Mouse (Mus musculus) cerebellum, postnatal 10 days (tissue): ENCODE results near the gene Slc22a17.
A peak's percentile ranks its signal among the peaks of the same experiment; 100 is the strongest.
"Not testable (repeated sequence)": the region's sequence is repeated elsewhere in the genome, so short reads cannot be mapped to it uniquely, and the experiment has no call there.

Experiments
- DNase-seq, 2 experiments: peaks; one replicate each; pipeline ENCODE4 v3.0.0; 2021; ENCODE audit warnings: mixed read lengths in 2 of 2

Gene Slc22a17

DNA sequence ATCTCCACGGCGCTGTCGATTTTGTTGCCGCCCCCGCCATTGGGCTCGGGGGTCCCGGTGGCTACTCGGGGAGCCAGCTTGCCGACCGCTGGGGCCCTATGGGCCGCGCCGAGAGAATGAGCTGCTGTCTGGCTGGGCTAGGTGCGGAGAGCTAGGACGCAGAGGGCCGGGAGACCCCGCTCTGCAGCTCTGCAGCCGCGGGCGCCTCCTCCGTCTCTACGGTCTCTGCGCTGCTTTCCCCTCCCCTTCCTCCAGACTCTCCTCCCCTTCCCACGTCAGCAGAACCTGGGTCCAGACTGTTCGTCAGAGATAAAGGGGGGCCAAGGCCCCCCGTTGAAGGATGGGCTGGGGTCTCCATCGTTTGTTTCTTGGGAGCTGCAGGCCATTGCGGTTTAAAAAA lies at the start of gene Slc22a17:
Slc22a17 (minus strand) TSS at position 247 of the 400 bp plus-strand sequence.
- DNase-seq = peak; percentile 93 to 94

DNA sequence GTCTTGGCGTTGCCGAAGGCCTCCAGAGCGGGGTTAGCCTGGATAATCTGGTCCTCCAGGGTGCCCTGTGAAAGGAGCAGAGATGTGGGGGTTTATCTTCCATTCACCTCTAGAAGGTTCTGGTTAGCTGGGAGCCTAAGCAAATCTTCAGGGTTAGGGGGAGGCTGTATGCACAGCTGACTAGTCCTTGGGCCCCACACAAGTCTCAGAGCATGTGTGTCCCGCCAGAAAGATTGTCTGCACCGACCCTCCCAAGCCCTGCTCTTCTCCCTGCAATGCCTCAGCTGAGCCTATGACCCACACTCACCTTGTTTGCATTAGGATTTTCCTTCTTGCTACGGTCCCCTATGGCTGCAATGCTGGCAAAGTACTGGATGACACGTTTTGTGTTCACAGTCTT lies 49.8 kb upstream of the Slc22a17 start:
- no peak for DNase-seq

DNA sequence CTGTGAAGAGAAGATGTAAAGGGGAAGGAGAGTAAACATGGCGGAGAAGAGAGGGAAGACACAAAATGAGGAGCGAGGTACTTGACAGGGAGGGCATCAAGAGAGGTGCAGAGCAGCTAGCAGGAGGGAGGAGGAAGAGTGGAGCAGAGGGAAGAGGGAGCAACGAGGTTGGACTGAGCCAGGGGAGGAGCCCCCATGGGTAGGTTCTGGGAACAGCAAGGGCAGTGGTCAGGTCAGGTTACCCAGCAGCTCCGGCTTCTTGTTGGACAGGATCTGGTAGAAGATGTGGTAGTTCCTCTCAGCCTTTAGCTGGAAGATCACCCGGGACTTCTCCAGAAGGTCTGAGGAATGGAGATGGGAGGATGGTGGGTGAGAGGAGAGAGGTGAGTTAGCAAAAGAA lies 48.6 kb upstream of the Slc22a17 start:
- DNase-seq = no peak

DNA sequence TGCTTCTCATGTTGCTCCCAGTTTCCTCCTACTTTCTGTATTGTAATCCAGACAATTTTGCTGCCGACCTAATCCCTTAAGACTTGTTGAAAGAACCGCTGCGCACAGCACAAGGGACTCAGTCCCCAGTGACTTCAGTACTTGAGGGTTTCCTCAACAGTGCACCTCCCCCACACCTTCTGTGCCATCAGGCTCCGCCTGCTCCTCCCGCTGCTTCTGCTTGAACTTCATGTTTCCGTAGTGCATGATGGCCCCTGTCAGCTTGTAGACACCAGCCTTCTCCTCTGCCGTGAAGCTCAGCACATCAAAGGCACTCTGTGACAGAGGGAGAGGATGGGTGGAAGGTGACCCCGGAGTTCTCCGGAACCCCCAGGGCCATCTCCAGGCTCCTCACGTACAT lies 47.8 kb upstream of the Slc22a17 start:
- no peak for DNase-seq

DNA sequence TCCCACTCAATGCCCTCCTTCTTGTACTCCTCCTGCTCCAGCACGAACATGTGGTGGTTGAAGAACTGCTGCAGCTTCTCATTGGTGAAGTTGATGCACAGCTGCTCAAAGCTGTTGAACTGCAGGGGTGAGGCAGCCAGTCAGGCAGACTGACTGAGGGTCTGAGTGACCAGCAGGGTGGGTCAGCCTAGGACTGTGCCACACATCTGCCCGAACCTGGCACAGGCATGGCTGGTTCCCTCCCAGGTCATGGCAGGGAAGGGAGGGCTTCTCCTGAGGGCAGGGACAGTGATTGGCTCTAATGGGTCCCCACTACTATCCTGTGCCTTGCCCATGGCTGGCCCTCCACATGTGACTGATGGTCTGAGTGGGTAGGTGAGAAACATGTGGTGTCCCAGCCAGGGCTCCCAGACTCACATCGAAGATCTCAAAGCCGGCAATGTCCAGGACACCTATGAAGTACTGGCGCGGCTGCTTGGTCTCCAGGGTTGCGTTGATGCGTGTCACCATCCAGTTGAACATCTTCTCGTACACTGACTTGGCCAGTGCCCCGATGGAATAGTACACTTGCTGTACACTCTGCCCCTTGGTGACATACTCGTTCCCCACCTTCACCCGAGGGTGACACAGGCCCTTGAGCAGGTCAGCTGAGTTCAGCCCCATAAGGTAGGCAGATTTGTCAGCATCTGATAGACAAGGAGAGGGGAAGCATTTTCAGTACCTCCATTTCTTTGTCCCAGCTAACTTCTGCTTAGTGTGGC lies 47.1 kb upstream of the Slc22a17 start:
- not testable (repeated sequence) for DNase-seq

DNA sequence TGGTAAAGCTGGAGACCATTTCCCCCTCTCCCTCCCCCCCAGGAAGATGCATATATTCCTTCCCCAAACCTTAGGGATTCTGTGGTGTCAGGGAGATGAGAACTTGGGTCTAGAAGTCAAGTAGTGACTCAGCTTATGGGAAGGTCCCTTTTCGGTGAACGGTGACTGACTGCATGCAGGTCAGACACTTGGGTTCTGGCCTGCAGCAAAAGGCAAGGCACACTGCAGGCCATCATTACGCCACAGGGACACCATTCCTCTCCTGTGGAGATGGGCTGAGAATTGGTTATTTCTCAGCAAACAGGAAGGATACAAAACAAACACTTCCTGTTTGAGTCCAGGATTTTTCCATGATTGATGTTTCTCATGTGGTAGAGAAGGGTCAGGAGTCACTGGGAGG lies 46.3 kb upstream of the Slc22a17 start:
- no peak for DNase-seq

DNA sequence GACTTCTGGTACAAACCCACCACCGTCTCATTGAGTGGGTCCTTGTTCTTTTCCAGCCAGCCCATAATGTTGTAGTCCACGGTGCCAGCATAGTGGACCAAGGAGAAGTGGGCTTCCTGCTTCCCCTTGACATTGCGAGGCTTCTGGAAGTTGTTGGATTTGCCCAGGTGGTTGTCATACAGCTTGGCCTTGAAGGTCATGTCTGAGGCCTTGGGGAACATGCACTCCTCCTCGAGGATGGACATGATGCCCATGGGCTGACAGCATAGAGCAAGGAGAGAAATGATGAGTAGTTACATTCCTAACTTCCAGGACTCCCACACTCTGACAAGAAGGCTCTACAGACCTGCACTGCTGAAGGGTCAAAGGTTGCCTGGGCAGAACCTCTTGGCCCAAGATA lies 45.6 kb upstream of the Slc22a17 start:
- no peak for DNase-seq

DNA sequence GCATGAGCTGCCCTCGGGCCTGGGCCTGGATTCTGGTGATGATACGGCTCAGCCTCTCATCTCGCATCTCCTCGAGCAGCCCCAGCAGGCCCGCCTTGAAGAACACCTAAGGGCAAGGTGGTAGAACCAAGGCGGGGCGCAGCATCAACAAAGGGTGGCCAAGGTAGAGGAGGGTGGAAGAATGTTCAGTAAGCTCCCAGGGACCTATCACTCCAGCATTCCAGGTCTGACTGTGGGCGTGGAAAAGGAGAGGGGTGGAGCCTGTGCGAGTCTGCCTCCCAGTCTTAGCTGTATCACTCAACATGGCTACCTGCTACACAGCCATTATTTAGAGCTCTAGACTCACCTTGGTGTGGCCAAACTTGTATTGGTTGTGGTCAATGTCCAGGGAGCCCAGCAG lies 43.6 kb upstream of the Slc22a17 start:
- no peak for DNase-seq

DNA sequence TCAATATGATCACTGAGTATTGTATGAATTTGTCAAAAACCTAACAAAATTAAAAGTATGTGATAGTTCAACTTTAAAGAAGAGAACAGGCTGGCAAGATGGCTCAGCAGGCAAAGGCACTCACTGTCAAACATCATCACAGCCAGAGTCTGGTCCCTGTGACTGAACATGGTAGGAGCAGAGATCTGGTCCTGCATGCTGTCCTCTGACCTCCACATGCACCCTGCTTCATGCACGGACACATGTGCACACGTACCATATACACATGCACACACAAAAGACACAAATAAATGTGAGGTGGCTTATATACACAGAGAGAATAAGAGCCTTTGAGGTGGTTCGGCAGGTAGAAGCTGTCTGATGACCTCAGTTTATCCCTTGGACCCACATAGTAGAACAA lies 42.5 kb upstream of the Slc22a17 start:
- DNase-seq = no peak

DNA sequence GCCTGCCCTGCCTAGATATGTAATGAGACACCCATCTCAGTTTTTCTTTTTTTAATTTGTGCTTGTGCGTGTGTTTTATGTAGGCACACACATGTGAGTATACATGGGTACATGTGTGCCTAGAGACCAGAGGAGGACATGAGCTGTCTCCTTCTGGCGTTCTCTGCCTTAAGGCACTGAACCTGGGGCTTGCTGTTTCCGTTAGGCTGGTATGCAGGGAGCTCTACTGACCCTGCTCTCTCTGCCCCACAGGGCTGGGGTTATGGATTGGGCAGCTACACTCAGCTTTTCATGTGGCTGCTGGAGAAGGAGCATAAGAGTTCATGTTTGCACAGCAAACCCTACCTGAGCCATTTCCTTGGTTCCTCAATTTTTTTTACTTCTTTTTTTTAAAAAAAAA lies 41.5 kb upstream of the Slc22a17 start:
- no peak for DNase-seq

DNA sequence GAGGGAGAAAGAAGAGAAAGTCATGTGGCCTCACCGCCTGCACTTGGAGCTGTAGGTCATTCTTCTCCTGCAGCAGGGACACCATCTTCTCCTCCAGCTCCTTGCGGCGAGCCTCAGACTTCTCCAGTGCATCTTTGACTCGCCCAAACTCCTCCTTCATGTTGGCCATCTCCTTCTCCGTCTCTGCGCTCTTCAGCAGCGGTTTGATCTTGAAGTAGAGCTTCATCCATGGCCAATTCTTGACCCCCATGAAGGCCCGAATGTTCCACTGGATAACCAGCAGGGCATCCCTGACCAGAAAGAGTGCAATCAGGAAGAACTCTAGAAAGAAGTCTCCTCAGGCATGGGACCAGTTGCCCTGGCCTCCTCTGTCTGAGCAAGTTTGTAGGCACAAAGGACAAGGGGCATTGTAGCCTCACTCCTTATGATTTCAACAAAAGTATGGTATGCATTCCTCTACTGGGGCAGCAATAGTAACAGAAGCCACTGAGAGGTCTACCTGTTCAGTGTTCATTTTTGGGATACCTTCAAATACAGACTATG lies 40.8 kb upstream of the Slc22a17 start:
- DNase-seq = no peak

DNA sequence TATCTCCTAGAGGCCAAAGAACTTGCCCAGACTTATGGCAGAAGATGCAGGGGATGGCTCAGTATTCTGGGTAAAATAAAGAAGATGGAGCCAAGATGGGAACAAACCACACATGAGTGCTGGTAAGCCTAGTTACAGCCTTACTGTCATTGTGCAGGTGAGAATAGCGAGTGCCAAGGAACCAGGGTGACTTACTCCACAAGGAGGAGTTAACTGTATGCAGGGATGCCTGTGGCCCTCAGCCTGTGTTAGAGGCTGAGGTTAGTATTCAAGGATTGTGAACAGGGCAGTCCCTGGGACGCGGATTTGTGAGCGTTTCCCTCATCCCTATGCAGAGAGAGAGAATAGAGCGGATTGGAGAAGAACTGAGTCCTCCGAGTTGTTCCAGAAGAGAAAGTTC lies 38.7 kb upstream of the Slc22a17 start:
- no peak for DNase-seq

DNA sequence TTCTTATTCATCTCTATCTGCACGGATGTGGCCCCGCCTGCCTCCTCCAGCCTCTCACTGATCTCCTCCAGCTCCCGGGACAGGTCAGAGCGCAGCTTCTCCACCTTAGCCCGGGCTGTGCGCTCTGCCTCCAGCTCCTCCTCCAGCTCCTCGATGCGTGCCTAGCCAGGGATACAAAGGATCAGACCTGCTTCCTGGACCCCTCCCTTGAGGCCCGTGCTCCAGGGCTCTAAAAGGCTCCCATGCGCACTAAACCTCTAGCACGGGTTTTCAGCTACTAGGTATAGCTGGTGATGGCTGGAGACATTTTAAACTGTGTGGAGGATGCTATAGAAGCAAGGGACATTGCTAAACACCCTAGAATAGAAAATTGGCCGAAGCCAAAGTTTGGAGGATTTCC lies 37.6 kb upstream of the Slc22a17 start:
- DNase-seq = no peak

DNA sequence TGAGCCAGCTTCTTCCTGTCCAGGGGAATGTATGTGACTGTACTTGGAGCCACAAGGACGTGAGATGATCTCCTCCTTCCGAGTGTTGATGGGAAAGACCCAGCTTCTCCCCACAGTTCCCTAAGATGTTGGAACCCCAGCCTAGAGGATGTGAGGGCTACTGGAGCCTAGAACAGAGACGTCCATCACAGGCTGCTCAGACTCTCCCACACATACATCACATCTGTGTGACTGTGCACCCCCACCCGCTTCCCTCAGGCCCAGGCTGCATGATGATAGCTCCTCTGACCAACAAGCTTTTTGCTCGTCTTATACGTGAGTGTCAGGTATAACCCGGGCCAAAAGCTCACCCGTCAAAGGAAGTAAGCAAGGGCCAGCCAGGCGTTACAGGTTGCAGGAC lies 35.8 kb upstream of the Slc22a17 start:
- no peak for DNase-seq

DNA sequence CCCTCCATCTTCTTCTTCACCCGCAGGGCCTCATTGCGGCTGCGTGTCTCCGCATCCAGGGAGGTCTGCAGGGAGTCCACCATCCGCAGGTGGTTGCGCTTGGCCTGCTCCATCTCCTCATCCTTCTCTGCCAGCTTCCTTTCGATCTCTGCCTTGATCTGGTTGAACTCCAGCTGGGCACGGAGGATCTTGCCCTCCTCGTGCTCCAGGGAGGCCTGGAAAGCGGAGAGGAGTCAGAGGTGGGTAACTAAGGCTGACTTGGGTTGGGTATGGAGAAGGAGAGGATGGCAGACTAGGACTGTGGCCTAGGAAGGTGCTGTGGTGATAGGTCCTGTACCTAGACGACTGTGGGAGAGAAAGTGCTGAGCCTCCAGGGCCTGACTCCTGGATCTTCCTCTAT lies 34.1 kb upstream of the Slc22a17 start:
- DNase-seq = not testable (repeated sequence)

DNA sequence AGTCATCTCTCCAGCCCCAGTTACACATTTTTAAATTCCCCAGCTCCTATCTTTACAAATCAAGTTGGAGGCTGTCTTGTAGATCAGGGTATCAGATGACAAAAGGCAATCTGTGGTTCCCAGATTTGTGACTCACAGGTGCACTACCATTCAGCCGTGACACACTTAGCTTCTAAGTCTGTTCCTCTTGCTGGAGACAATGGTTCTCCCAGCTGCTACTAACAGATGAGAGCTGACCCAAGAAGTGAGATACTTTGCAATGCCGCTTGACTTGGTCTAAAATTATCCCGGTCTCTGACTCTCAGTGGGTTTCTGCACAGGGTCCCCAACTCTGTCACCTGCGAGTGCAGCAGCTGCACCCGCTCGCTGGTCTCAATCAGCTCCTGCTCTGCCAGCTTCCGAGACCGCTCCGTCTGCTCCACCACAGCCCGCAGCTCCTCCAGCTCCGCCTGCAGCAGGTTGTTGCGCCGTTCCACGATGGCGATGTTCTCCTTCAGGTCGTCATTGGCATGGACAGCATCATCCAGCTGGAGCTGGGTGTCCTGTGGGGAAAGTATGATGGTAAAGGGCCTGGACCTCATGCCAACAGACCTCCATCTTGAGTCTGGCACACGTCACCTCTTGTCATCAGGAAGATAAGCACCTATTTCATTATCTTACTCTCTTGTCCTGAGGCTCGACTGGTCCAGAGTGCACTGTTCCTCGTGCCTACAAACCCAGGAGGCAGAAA lies 33.2 kb upstream of the Slc22a17 start:
- DNase-seq = no peak

DNA sequence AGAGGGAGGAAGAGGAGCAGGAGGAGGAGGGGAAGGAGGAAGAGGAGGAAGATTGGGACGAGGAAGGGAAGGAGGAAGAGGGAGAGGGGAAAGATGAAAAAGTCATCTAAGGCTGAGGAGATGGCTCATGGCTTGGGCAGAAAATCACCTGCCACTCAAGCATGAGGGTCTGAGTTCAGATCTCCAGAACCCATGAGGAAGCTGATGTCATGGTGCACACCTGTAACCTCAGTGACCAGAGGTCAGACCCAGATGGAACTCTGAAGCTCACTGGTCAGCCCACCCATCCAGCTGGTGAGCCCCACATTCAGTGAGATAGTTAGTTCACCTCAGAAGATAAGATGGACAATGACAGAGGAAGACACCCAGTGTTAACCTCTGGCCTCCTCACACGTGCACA lies 32.0 kb upstream of the Slc22a17 start:
- DNase-seq = no peak

DNA sequence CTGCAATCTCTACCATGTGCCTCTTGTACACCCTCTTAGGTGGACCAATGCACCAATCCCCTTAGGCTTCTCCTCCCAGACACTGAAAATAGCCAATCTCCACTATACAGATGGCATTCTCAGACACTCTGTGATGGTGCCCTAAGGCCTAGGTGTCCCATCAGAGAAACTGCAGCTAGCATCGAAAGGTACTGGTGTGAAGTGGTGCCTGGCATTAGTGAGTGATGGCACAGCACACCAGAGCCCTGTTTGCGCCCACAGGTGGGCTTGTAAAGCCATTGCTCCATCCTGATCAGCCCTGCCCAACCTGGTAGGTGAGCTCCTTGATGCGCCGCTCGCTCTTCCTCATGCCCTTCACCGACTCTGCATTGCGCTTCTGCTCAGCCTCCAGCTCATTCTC lies 31.0 kb upstream of the Slc22a17 start:
- no peak for DNase-seq

DNA sequence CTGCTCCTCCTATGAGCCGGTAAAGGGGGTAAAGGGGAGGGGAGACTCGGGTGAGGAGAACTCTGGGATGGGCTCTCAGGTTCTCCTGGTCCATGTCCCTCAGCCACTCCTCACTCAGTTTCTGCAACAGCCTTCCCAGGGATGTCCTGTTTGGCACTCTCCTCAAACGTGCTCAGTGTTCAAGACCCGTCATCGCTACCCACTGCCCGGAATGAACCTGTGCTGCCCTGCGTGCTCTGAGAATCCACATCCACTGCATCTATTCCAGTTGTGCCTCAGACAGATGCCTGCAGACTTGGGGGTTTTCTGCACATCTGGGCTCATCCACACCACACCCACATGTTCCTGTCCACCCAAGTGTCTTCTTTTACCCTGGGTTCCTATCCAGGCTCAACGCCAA lies 29.5 kb upstream of the Slc22a17 start:
- DNase-seq = no peak

DNA sequence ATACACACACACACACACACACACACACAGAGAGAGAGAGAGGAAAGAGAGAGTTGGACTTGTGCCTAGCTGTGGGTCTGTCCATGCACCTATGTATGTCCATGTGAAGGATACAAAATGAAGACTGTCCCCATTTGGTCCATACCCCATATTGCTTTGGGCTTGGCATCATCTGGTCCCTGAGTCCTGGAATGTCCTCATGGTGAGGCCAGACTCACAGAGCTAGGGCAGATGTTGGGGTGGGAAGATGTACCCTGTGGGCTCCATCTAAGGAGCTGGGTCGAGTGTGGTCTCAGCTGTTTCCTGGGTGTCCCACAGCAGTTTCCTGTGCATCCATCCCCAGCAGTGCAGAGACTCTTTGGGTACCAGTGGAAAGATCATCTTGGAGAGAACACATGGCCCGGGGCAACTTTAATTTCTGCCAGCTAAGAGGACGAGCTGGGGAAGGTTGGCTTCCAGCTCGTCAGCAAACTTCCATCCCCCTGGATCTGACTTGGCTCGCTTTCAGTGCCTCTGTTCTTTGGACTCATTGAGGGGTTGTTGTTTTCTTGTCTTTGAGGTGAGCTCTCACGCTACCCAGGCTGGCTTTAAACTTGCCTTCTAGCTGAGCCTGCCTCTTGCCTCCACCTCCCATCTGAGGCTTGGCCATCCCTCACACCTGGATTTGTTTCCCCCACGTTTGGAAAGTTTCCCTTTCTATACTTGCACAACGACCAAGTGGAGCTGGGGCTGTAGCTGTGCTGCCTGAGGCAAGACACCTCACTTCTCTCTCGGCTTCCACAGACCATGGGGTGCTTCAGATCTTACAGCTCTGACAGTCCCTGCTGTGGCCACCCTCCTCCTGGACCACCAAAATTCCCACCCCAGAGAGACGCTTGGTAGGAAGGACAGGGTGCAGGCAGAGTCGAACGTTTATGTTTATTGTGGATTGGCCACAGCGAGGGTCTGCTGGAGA lies 28.4 kb upstream of the Slc22a17 start:
- no peak for DNase-seq

DNA sequence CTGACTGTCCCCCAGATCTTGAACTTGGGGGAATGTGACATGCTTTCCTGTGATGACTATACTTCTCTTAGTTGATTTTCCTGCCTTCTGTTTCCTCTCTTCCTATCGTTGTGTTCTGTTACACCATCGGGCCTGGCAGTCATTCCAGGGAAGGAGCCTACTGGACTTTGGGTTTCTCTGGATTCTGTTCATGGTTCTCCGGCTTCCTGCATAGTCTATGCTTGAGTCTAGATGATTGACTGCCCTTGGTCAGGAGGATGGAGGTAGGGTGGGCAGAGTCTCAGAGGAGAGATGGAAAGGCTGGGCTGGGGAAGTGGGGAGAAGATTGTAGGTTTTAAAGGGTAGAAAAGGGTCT lies 27.2 kb upstream of the Slc22a17 start:
- no peak for DNase-seq

DNA sequence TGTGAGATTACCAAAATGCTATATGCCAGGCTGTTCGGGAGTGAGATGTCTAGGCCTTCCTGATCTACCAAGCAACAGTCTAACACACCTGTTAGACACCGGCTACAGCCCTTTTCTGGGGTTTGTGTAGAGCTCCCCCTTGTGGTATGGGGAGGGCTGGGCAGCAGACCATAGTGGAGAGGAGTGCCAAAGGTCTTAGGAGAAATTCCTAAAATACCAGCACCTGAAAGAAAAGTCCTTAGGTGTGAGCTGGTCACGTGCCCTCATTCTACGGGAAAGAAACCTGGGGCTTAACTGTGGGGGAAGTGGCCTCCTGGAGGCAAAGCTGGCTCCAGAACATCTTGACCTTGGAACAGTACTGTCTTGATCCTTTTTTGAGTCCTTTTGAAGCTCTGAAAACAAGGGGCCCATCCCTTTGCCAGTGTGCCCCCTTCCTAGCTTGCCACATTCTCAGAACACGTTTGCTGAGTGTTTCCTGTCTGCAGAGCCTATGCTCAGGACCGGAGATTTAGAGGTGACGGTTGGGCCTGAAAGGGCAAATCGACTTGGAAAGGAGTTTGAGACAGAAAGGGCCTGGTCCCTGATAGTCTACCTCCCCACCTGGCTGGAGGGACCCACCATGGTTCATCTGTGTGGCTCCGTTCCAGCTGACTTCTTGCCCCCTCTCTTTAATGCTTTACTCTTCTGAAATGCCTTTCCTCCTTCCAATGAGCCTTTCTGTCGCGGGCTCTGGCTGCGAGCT lies 26.7 kb upstream of the Slc22a17 start:
- DNase-seq = peak; percentile 76 to 79
